Mouse (Mus musculus) leukemia stem cell, adult 10-12 weeks (primary cell): Measurements from ENCODE around the gene Irgm2. TPM values are rescaled to one million over a fixed set of nuclear protein-coding genes. Genes with fewer than 3 reads are reported as not detected.

Source experiments
- polyA plus RNA-seq: library from polyadenylated mRNA; stranded (reverse); fragments of >175 nt; gene quantifications from 2 replicates; pipeline ENCODE4 v1.2.3, GENCODE M21; 2012; ENCODE audit warnings: low replicate concordance

Irgm2 gene
- polyA plus RNA-seq, result 0.48 and 4.8 TPM in 2 replicates

GRCm38 (mm10) chr11:58199229-58200037 lies at the start of gene Irgm2, which contains the start of gene Igtp:
Irgm2 (plus strand) TSS chr11:58199618.
Igtp (plus strand) TSS chr11:58199556.

GRCm38 (mm10) chr11:58168167-58168915 lies 31.1 kb upstream of the Irgm2 start, which contains the start of gene Gemin5:
Gemin5 (minus strand) TSS chr11:58168539.

GRCm38 (mm10) chr11:58171459-58172091 lies 27.8 kb upstream of the Irgm2 start, which contains the start of gene Mrpl22:
Mrpl22 (plus strand) TSS chr11:58171661.

Other genes with a start within 250 kb of the Irgm2 start
- 71.2 and 109 TPM in 2 replicates for gene Larp1, start 190.6 kb upstream of the Irgm2 start, polyA plus RNA-seq
- not detected in 2 replicates for gene Gm12248, start 106.5 kb upstream of the Irgm2 start, polyA plus RNA-seq
- gene Cnot8, start 95.5 kb upstream of the Irgm2 start, polyA plus RNA-seq, result 1.4 and 1.8 TPM in 2 replicates
- 5.4 and 15.5 TPM in 2 replicates for gene Gemin5, start 31.1 kb upstream of the Irgm2 start, polyA plus RNA-seq
- gene Mrpl22, start 28.0 kb upstream of the Irgm2 start, polyA plus RNA-seq, result 9.7 and 17.5 TPM in 2 replicates
- 3.9 and 13.2 TPM in 2 replicates for gene Igtp, start 62 bp upstream of the Irgm2 start, polyA plus RNA-seq
- 0.10 TPM in 1 of 2 replicates, not detected in the other for gene 4930438A08Rik, start 75.2 kb downstream of the Irgm2 start, polyA plus RNA-seq
- gene Zfp692, start 107.5 kb downstream of the Irgm2 start, polyA plus RNA-seq, result 25.2 and 34.0 TPM in 2 replicates
- 10.0 and 24.2 TPM in 2 replicates for gene Zfp672, start 130.7 kb downstream of the Irgm2 start, polyA plus RNA-seq
- gene Sh3bp5l, start 131.1 kb downstream of the Irgm2 start, polyA plus RNA-seq, result 21.9 and 39.3 TPM in 2 replicates
- gene Lypd8, start 179.4 kb downstream of the Irgm2 start, polyA plus RNA-seq, result not detected in 2 replicates
- not detected in 2 replicates for gene 1810065E05Rik, start 221.5 kb downstream of the Irgm2 start, polyA plus RNA-seq
- gene Gm12253, start 232.9 kb downstream of the Irgm2 start, polyA plus RNA-seq, result not detected in 2 replicates